Mouse (Mus musculus) spleen, adult 2 months (tissue): ENCODE measurements at regions not wholly inside any gene's neighbourhood (a gene's known extent, or its start where the extent isn't known, plus 50 kb on each side); places are given as distances from the start of the nearest gene placed in this dataset.

Experiments used
- CTCF ChIP-seq: fragments of 200-500 bp; IDR thresholded peaks from 2 replicates; pipeline ENCODE4 v1.5.1; 2011; ENCODE audit warnings: mild to moderate bottlenecking, inconsistent platforms; ENCODE audit not compliant: insufficient read depth, insufficient read length, insufficient replicate concordance; ENCODE audit errors: extremely low read depth
- POLR2A ChIP-seq: fragments of 200-500 bp; IDR thresholded peaks from 2 replicates; pipeline ENCODE4 v1.6.1; 2011; ENCODE audit warnings: low read depth, low read length, inconsistent platforms

DNA sequence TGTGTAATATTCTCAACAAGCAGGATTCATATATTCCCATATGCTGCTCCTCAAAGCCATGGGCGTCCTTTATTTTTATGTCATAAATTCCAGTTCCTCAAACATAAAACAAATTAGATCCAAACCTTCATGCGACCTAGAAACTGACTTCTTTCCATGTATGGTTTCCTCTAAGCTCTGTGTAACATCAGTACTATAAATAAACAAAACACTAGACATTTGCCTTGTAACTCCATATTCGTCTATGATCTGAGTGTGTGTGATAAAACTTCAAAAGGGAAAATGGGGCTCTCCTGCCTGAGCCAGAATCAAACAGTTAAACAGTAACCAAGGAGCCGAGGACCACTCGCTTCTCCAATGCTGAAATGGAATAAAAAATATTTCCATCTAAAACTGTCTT is 322.8 kb upstream of the Hsf2 start:
- TF ChIP-seq POLR2A (no peak), CTCF (no peak)
